Mouse (Mus musculus) kidney, adult 2 months (tissue): ENCODE results near the gene Trak1.

Source experiments
- CTCF ChIP-seq: fragments of 200-500 bp; conservative IDR thresholded peaks from 2 replicates; pipeline ENCODE4 v1.5.1; 2011; ENCODE audit warnings: low read depth, mild to moderate bottlenecking, control low read depth, low read length, moderate library complexity, mixed read lengths; ENCODE audit not compliant: insufficient read depth, insufficient read length
- POLR2A ChIP-seq: fragments of 200-500 bp; IDR thresholded peaks from one replicate; pipeline ENCODE4 v1.6.1; 2011; ENCODE audit warnings: low read depth, low read length, control low read depth

DNA sequence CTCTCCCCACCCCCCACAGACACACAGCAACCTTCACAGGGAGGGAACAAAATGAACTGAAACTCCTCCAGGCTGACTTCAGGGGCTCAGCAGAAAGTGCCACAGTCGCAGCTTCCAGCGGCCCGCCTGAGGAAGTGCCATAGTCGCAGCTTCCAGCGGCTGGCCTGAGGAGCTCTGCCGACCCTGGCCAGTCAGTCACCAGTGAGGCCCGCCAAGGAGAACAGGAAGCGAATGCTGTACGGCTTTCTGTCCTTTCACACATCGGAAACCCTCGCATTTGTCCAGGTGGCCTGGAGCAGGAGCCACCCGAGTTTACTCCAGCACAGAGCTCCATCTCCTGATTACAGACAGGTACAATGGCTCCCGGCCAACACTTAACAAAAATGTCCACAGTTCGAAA, 47.5 kb upstream of the Trak1 start:
- TF ChIP-seq CTCF, result no peak
- no peak for TF ChIP-seq POLR2A
